Mouse (Mus musculus): ENCODE results near the gene Med10. TPM values are rescaled to one million over a fixed set of nuclear protein-coding genes. Genes with fewer than 3 reads are reported as not detected.

The Med10 gene
- polyA plus RNA-seq, 1 experiment, result 182 TPM

- Histone ChIP-seq H3K36me3 (ENCODE audit: control insufficient read depth, insufficient read depth, low read length) (no peaks in the 10 kb centered on the region), H3K4me3 (ENCODE audit: control insufficient read depth, low read depth, low read length) (no peak overlapping the region), H3K4me1 (ENCODE audit: control insufficient read depth, insufficient read depth, low read length) (no peaks in the 10 kb centered on the region; the same call in 1 of the 2 replicates), H3K27me3 (ENCODE audit: control insufficient read depth, insufficient read depth, low read length) (no peaks in the 10 kb centered on the region), H3K27ac (ENCODE audit: control insufficient read depth, insufficient read depth, low read depth, low read length) (no peak overlapping the region)
- TF ChIP-seq CTCF (IDR thresholded peaks at IDR 0.05; ENCODE audit: control insufficient read depth, insufficient read depth, insufficient replicate concordance, low read depth, low read length) (no peak), POLR2A (IDR thresholded peaks at IDR 0.05; ENCODE audit: control insufficient read depth, low read depth, low read length) (no peak)
These were observed 28.4 kb downstream of the Med10 start for GRCm38 (mm10) chr13:69830606-69831005.

GRCm38 (mm10) chr13:69832578-69832977 lies 30.4 kb downstream of the Med10 start:
- Histone ChIP-seq H3K27me3 (ENCODE audit: control insufficient read depth, insufficient read depth, low read length) (no peaks in the 10 kb centered on the region), H3K4me1 (ENCODE audit: control insufficient read depth, insufficient read depth, low read length) (no peaks in the 10 kb centered on the region; the same call in 1 of the 2 replicates), H3K27ac (ENCODE audit: control insufficient read depth, insufficient read depth, low read depth, low read length) (no peak overlapping the region), H3K4me3 (ENCODE audit: control insufficient read depth, low read depth, low read length) (no peak overlapping the region), H3K36me3 (ENCODE audit: control insufficient read depth, insufficient read depth, low read length) (no peaks in the 10 kb centered on the region)
- TF ChIP-seq POLR2A (IDR thresholded peaks at IDR 0.05; ENCODE audit: control insufficient read depth, low read depth, low read length) (no peak), CTCF (IDR thresholded peaks at IDR 0.05; ENCODE audit: control insufficient read depth, insufficient read depth, insufficient replicate concordance, low read depth, low read length) (no peak)

- Histone ChIP-seq H3K36me3 (ENCODE audit: control insufficient read depth, insufficient read depth, low read length) (no peaks in the 10 kb centered on the region), H3K4me3 (ENCODE audit: control insufficient read depth, low read depth, low read length) (peak overlapping the region; percentile 56), H3K4me1 (ENCODE audit: control insufficient read depth, insufficient read depth, low read length) (no peaks in the 10 kb centered on the region; the same call in 1 of the 2 replicates), H3K27ac (ENCODE audit: control insufficient read depth, insufficient read depth, low read depth, low read length) (no peak overlapping the region), H3K27me3 (ENCODE audit: control insufficient read depth, insufficient read depth, low read length) (no peaks in the 10 kb centered on the region)
- TF ChIP-seq CTCF (IDR thresholded peaks at IDR 0.05; ENCODE audit: control insufficient read depth, insufficient read depth, insufficient replicate concordance, low read depth, low read length) (no peak), POLR2A (IDR thresholded peaks at IDR 0.05; ENCODE audit: control insufficient read depth, low read depth, low read length) (no peak)
These were observed 31.2 kb downstream of the Med10 start for GRCm38 (mm10) chr13:69833416-69833815.

GRCm38 (mm10) chr13:69845592-69845991 lies 43.4 kb downstream of the Med10 start:
- Histone ChIP-seq H3K4me1 (ENCODE audit: control insufficient read depth, insufficient read depth, low read length) (no peaks in the 10 kb centered on the region), H3K4me3 (ENCODE audit: control insufficient read depth, low read depth, low read length) (no peak overlapping the region), H3K36me3 (ENCODE audit: control insufficient read depth, insufficient read depth, low read length) (no peaks in the 10 kb centered on the region), H3K27me3 (ENCODE audit: control insufficient read depth, insufficient read depth, low read length) (no peaks in the 10 kb centered on the region), H3K27ac (ENCODE audit: control insufficient read depth, insufficient read depth, low read depth, low read length) (no peak overlapping the region)
- TF ChIP-seq CTCF (IDR thresholded peaks at IDR 0.05; ENCODE audit: control insufficient read depth, insufficient read depth, insufficient replicate concordance, low read depth, low read length) (no peak), POLR2A (IDR thresholded peaks at IDR 0.05; ENCODE audit: control insufficient read depth, low read depth, low read length) (no peak)

GRCm38 (mm10) chr13:69849579-69849978 lies 47.4 kb downstream of the Med10 start:
- Histone ChIP-seq H3K27ac (ENCODE audit: control insufficient read depth, insufficient read depth, low read depth, low read length) (no peak overlapping the region), H3K27me3 (ENCODE audit: control insufficient read depth, insufficient read depth, low read length) (no peaks in the 10 kb centered on the region), H3K4me1 (ENCODE audit: control insufficient read depth, insufficient read depth, low read length) (no peaks in the 10 kb centered on the region), H3K36me3 (ENCODE audit: control insufficient read depth, insufficient read depth, low read length) (no peaks in the 10 kb centered on the region), H3K4me3 (ENCODE audit: control insufficient read depth, low read depth, low read length) (no peak overlapping the region)
- TF ChIP-seq CTCF (IDR thresholded peaks at IDR 0.05; ENCODE audit: control insufficient read depth, insufficient read depth, insufficient replicate concordance, low read depth, low read length), result no peak
- TF ChIP-seq POLR2A (IDR thresholded peaks at IDR 0.05; ENCODE audit: control insufficient read depth, low read depth, low read length), result no peak

- H3K27me3 ChIP-seq (ENCODE audit: control insufficient read depth, insufficient read depth, low read length), result no peaks in the 10 kb centered on the region
- no peak overlapping the region for H3K4me3 ChIP-seq (ENCODE audit: control insufficient read depth, low read depth, low read length)
- H3K27ac ChIP-seq (ENCODE audit: control insufficient read depth, insufficient read depth, low read depth, low read length), result no peak overlapping the region
- TF ChIP-seq POLR2A (IDR thresholded peaks at IDR 0.05; ENCODE audit: control insufficient read depth, low read depth, low read length) (no peak), CTCF (IDR thresholded peaks at IDR 0.05; ENCODE audit: control insufficient read depth, insufficient read depth, insufficient replicate concordance, low read depth, low read length) (no peak)
- no peaks in the 10 kb centered on the region for H3K36me3 ChIP-seq (ENCODE audit: control insufficient read depth, insufficient read depth, low read length)
- H3K4me1 ChIP-seq (ENCODE audit: control insufficient read depth, insufficient read depth, low read length), result no peaks in the 10 kb centered on the region
These were observed 50.1 kb downstream of the Med10 start for GRCm38 (mm10) chr13:69852313-69852712.

- Histone ChIP-seq H3K4me1 (ENCODE audit: control insufficient read depth, insufficient read depth, low read length) (no peaks in the 10 kb centered on the region), H3K27ac (ENCODE audit: control insufficient read depth, insufficient read depth, low read depth, low read length) (no peak overlapping the region), H3K4me3 (ENCODE audit: control insufficient read depth, low read depth, low read length) (no peak overlapping the region), H3K27me3 (ENCODE audit: control insufficient read depth, insufficient read depth, low read length) (no peaks in the 10 kb centered on the region), H3K36me3 (ENCODE audit: control insufficient read depth, insufficient read depth, low read length) (no peaks in the 10 kb centered on the region)
- TF ChIP-seq POLR2A (IDR thresholded peaks at IDR 0.05; ENCODE audit: control insufficient read depth, low read depth, low read length) (no peak), CTCF (IDR thresholded peaks at IDR 0.05; ENCODE audit: control insufficient read depth, insufficient read depth, insufficient replicate concordance, low read depth, low read length) (no peak)
These were observed 51.3 kb downstream of the Med10 start for GRCm38 (mm10) chr13:69853425-69854043.

Data from testis, adult 2 months (tissue).